Mouse (Mus musculus): ENCODE measurements around the gene Pde11a.

Gene Pde11a

DNA sequence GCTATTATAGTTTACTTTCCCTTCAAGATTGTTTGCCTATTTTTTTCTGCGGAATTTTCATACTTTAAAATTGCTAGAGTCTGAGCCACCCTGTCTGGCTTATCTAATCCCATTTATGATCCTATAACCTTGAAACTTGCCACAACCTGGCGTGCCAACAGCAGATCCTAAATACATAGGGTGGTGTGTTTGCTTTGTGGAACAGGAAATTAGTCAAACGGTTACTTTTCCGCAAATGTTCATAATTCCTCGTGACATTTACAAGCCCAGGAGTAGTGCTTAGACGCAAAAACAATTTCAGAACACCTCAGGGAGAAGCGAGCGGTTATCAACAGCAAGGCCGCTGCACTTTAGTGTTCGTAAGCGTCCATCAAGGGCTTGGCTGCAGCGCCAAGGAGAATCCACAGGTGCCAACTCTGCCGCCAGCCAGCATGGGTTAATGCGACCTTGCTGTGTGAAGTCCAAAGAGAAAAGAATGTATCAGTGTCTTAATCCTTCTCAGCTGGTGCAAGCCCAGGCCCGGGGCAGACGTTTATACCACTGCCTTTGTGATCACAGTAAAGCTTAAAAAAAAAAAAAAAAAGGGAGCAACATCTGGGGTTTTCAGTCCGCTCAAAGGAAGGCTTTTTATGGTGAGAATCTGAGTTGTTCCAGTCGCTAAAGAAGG, 379.3 kb downstream of the Pde11a start:
- no peak for DNase-seq (ENCODE audit: low spot score in 2 of 2)

DNA sequence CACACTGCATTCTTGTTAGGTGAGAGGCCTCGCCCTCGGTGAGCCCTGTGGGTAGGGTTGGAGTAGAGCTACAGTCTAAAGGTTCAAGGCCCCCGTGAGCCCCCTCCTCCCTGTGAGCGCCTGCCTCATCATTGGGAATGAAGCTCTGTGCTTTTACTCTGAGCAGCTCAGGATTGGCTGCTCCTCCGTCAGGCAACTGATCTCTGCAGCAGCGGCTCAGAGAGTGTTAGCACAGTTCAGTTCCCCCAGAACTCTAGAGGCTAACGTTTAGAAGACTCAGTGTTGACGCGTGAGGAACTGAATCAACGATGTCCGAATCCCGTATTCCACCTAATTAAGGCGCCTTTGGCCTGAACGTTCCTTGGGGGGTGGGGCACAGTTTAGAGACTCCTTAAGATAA, 382.9 kb downstream of the Pde11a start:
- no peak for DNase-seq (ENCODE audit: low spot score in 2 of 2)

DNA sequence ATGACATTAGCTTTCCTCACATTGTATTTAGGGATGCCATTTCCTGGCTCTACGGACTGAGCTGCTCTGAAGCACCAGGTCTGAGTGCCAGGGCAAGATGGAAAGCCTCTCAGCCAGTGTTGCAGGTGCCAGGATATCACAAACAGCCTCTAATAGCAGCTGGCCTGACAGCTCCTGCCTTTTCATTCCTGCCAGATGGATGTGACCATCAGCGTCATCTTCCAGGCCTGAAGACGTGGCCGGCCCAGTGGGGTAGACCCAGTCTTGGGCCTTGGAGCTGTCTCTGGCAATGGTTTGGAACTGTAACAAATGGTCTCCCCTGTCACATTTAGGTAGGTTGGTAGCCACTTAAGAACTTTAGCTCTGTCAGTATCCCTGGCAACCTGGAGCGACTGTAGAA, 385.3 kb downstream of the Pde11a start:
- DNase-seq (ENCODE audit: low spot score in 2 of 2): no peak

DNA sequence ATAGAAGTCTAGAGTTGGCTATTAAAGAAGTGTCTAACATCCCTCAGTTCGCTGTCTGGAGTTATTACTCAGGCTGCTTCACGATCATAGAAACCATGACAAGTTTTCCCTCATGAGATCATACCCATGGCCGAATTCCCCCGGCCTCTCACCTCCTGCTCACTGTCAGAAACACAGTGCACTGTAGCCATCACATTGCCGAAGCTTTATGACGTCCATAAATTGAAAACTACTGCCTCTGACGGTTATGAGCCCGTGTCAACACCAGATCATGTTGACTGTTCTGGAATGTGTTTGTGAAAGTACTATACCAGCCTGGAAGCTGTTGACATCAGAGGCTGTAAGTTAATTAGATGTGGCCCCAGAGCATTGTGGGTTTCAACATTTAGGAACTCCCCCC, 387.9 kb downstream of the Pde11a start:
- DNase-seq (ENCODE audit: low spot score in 2 of 2): no peak

Data from spleen, postnatal 4 days (tissue).